Mouse (Mus musculus) embryonic stem cell, embryonic (primary cell): ENCODE data around the gene Klhl3.

Experiments used
- CTCF ChIA-PET, 4 experiments: fragments of 300-600 bp in 2 of 4; fragments of 350-600 bp in 2 of 4; sonication (Branson Sonifier 250); formaldehyde crosslinking; loops; one replicate each; lab custom pipeline; 2022; ENCODE audit warnings: inconsistent platforms in 2 of 4; lab: Charles Lee
- POLR2A ChIA-PET, 4 experiments: fragments of 300-600 bp in 2 of 4; fragments of 350-600 bp in 2 of 4; sonication (Branson Sonifier 250); formaldehyde crosslinking; loops; one replicate each; lab custom pipeline; 2022; ENCODE audit warnings: antibody characterized with exemption in 4 of 4, inconsistent platforms in 1 of 4; lab: Charles Lee

Gene Klhl3

DNA sequence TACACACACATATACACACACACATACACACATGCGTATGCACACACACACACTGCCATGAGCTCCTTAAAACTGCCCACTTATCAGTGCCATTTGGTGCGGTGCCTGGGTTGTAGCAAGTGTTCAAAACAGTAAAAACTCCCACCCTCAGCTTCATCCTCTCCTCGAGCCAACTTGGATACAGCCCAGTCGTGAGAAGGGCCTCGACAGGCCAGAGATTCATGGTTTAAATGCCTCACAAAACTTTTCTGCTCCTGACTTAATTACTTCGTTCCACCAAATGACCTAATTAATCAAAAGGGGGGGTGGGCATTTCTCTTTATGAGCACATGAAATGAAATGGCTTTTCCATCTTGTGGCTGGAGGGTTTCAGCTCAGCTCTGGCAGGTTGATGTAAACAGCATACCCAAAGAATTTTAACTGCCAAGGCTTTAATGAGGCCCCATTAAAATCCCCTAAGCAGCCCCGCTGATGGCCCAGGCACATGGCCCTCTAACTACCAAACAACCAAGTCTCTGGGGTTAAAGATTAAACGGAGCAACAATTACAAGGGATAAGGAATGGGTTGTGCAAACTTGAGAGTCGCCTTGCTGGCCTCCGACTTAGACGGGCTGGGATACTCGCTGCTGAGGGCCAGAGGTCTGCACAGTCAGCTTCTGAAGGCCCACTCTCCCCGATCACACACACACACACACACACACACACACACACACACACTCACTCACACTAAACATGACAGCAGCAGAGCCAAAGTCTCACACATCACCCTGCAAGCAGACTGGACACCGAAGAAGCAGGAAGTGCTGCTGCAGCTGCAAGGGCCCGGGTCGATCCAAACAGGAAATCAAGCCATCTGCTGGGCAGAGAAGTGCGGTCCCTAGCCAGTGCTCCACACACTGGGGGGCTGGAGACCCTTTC is 55.2 kb downstream of the Klhl3 start:
- POLR2A ChIA-PET = no interaction called here
- CTCF ChIA-PET = interaction anchor here (0.6 to 1.4 kb wide), 4 partner anchors 13 to 185 kb away, joined by 4 to 9 read pairs (median 6); no protein-coding TSS in a partner anchor

DNA sequence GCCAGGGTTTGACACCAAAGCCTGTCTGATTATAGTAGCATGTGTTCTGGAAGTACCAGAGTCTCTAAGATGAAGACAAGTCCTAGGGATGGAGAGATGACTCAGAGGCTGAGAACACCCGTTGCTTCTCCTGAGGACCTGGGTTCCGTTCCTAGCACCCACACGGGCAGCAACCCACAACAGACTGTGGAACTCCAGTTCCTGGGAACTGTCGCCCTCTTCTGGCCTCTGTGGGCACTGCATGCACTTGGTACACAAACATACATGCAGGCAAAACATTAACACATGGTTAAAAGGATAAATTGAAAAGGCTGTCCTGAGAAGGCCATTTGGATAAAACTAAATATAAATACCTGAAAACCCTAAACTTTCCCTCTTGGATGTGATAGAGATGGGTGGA is 56.8 kb downstream of the Klhl3 start:
- CTCF ChIA-PET = interaction anchor here in 1 of 4 experiments (1.0 kb wide), 1 partner anchor 48 kb away, joined by 5 read pairs; no protein-coding TSS in a partner anchor
- POLR2A ChIA-PET = no interaction called here

DNA sequence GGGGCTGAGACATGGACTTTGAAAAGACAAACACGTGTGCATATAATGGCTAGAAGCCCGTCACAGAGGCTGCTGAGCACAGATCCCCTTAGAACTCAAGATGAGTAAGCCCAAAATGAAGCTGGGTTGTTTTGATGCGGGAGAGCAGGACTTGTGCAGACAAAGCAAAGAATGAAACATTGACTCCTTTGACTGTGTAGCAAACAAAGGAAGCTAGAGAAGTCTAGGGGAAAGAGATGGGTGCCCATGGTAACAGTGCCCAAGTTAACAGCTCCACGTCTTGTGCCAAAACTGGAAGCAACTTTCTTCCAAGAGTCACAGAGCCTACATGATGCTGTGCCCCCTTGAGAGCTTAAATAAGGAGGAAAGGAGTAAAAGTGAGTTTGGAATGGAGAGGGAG is 59.8 kb downstream of the Klhl3 start:
- POLR2A ChIA-PET = interaction anchor here in 1 of 4 experiments (0.6 kb wide), 5 partner anchors 24 to 182 kb away, joined by 3 to 4 read pairs (median 3); partner anchors contain the start of gene Hnrnpa0
- CTCF ChIA-PET = interaction anchor here (0.6 to 1.7 kb wide), 8 partner anchors 8 to 56 kb away, joined by 3 to 7 read pairs (median 4); no protein-coding TSS in a partner anchor

DNA sequence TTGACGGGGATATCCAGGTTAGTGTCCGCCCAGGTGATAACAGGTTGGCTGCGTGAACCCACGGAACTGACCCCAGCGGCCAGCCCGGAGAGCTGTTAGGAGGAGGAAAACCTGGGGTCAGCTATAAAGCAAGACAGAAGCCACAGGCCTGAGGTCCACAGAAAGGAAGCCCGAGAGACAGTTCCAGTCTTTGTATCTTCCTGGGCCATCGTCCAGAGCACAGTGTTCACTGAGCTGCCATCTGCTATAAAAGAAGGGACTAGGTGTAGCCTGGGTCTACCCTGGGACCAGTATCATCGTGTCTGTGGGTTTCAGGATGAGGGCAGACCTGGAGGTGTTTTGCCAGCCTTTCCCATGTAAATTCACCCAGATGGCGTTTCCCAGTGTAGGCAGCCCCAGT is 61.7 kb downstream of the Klhl3 start:
- CTCF ChIA-PET = interaction anchor here (0.5 to 1.5 kb wide), 15 partner anchors 12 to 877 kb away, joined by 3 to 5 read pairs (median 3); no protein-coding TSS in a partner anchor
- POLR2A ChIA-PET = interaction anchor here in 3 of 4 experiments (0.6 to 1.2 kb wide), 4 partner anchors 10 to 760 kb away, joined by 3 to 4 read pairs (median 3); no protein-coding TSS in a partner anchor

DNA sequence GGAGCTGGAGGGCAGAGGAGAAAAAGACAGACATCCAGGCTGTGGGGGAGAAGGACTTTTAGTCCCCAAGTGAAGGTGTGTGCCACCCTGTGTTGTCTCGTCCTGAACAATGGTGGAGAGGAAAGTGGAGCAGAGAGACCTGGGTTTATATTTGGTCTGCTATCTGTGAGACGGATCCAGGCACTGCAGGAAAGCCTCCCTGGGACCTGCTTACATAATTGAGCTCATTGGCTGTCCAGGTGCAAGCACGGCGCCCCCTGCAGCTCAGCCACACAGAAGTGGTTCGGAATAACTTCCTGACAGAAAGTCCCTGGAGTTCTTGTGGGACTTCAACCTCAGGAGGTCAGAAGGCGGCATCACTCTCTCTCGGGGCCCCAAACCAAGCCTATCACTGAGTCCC is 62.1 kb downstream of the Klhl3 start:
- CTCF ChIA-PET = interaction anchor here (0.6 to 1.5 kb wide), 16 partner anchors 11 to 1513 kb away, joined by 3 to 5 read pairs (median 3); no protein-coding TSS in a partner anchor
- POLR2A ChIA-PET = interaction anchor here in 3 of 4 experiments (0.6 to 1.2 kb wide), 6 partner anchors 10 to 761 kb away, joined by 3 to 4 read pairs (median 3); no protein-coding TSS in a partner anchor

DNA sequence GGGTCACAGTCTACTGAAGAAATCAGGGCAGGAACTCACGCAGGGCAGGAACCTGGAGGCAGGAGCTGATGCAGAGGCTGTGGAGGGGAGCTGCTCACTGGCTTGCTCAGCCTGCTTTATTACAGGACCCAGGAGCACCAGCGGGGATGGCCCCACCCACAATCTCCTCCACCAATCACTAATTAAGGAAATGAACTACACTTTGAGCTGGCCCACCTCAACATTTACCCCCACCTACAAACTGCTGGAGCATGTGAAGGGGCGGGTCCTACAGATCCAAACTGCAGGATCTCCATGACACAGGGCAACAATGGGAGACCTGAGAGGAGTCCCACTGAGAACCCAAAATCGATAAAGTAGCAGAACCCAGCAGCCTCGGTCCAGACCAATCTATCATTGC is 64.3 kb downstream of the Klhl3 start:
- ChIA-PET CTCF (interaction anchor here in 3 of 4 experiments (0.6 to 1.4 kb wide), 5 partner anchors 19 to 204 kb away, joined by 3 to 6 read pairs (median 3); no protein-coding TSS in a partner anchor), POLR2A (interaction anchor here in 2 of 4 experiments (0.8 to 1.2 kb wide), 6 partner anchors 16 to 80 kb away, joined by 3 to 5 read pairs (median 3); partner anchors contain the start of gene Hnrnpa0 (in 1 of the 2))

DNA sequence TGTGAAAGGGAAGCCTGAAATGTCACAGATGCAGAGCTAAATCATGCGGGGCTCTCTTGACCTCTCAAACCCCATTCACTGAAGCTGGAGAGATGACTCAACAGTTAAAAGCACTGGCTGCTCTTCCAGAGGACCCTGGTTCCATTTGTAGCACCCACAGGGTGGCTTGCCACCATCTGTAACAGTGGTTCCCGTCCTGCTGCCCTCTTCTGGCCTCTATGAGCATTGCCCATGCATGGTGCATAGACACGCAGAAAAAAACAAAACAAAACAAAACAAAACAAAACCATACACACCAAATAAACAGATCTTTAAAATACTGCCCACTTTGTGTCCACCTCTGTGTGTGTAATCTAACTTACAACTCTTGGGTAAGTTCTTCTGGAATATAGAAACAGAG is 65.3 kb downstream of the Klhl3 start:
- POLR2A ChIA-PET = interaction anchor here in 1 of 4 experiments (0.6 kb wide), 1 partner anchor 77 kb away, joined by 7 read pairs; no protein-coding TSS in a partner anchor
- CTCF ChIA-PET = interaction anchor here in 3 of 4 experiments (0.6 to 4.0 kb wide), 10 partner anchors 16 to 555 kb away, joined by 3 to 30 read pairs (median 3); no protein-coding TSS in a partner anchor

DNA sequence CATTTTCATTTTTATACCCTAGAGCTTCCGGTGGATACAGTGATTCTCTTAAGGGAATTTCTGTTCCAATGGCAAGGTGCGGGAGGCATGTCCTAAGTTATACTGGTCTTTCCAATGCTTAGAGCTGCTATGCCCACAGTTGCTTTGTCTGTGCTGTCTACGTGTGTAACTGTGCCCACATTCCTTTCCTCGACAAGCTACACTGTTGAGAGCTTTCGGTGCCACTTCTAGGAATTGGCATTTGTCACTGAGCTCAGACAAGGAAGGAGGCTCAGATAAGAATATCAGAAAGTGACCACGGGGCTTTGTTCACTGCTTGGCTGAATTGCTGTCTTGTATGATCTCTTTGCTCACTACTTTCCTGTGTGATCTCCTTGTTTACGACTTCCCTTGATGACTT is 67.2 kb downstream of the Klhl3 start:
- POLR2A ChIA-PET = interaction anchor here in 1 of 4 experiments (1.0 to 2.2 kb wide), 6 partner anchors 10 to 81 kb away, joined by 3 to 8 read pairs (median 4); no protein-coding TSS in a partner anchor
- CTCF ChIA-PET = interaction anchor here in 3 of 4 experiments (0.7 to 4.4 kb wide), 20 partner anchors 10 to 764 kb away, joined by 3 to 44 read pairs (median 7); no protein-coding TSS in a partner anchor

DNA sequence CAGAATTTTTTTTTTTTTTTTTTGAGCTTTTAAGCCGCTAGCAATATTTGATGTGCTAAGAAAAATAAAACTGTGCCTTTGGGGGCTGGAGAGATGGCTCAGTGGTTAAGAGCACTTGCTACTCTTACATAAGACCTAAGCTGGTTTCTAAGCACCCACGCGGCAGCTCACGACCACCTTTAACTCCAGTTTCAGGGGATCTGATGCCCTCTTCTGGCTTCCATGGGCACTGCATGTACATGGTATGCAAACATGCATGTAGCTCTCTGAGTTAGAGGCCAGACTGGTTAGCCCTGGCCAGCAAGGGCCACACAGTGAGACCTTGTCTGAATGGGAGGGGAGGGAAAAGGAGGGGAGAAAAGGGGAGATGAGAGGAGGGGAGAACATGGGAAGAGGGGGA is 68.1 kb downstream of the Klhl3 start:
- CTCF ChIA-PET = interaction anchor here (0.6 to 4.4 kb wide), 84 partner anchors 8 to 1347 kb away, joined by 3 to 44 read pairs (median 4); partner anchors contain the start of genes Hnrnpa0 (in 1 of the 4), Kif27 (in 1 of the 4) and Spock1 (in 1 of the 4)

DNA sequence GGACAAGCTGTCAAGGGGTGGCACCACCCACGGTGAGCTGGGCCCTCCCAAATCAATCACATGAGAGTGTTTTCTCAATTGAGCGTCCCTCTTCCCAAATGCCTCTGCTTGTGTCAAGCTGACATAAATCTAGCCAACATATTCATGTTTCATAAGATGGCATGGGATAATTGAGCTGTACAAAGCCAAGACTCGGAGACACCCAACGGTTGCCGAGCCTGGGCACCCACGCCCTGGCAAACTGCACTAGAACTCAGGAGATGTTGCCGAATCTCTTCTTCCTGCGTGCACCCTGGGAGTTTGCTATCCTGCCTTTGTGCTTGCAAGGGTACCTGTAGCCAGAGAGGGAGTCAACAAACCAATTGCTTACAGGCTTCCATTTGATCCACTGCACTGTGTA is 70.1 kb downstream of the Klhl3 start:
- CTCF ChIA-PET = interaction anchor here (0.6 to 4.4 kb wide), 4 partner anchors 11 to 344 kb away, joined by 3 to 29 read pairs (median 3); no protein-coding TSS in a partner anchor
- POLR2A ChIA-PET = no interaction called here

More for the DNA sequence above, 68.1 kb downstream of the Klhl3 start:
- POLR2A ChIA-PET = interaction anchor here in 3 of 4 experiments (0.6 to 2.2 kb wide), 13 partner anchors 9 to 78 kb away, joined by 3 to 11 read pairs (median 4); no protein-coding TSS in a partner anchor

DNA sequence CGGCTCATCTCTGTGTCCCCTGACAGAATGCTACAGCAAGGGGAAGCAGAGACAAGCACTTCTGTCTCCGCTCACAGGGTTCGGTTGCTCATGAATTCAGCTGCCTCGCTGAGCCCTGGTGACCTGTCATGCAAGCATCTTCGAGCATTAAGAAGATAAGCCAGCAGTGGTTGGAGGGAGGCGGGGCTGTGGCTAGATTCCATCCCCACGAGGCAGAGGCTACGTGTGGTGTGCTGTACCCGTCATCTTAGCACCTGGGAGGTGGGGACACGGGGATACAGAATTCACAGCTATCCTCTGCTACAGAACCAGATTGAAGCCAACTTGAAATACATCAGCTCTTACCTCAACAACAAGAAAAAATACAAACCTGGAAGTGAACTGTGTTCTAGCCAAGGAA is 73.3 kb downstream of the Klhl3 start:
- ChIA-PET CTCF (interaction anchor here in 2 of 4 experiments (0.6 to 1.3 kb wide), 4 partner anchors 8 to 1626 kb away, joined by 3 to 4 read pairs (median 4); no protein-coding TSS in a partner anchor), POLR2A (no interaction called here)

DNA sequence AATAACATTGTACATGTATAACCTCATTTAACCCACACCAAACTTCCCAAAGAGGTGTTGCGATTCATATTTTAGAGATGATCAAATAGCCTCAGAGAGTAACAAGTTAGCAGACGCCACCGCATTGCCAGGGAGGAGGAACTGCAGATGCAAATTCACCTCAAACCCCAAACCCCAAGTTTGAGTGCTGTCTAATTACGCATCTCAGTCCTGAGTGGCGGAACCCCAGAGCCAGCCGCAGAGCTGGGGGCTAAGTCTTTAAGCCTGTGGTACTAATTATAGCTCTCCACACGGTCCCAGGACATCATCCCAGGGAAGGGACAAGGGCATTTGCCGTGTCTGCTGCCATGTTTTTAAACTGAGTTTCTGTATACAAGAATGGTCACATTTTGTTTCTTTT is 75.9 kb downstream of the Klhl3 start:
- CTCF ChIA-PET = interaction anchor here in 1 of 4 experiments (0.7 kb wide), 1 partner anchor 167 kb away, joined by 4 read pairs; no protein-coding TSS in a partner anchor
- POLR2A ChIA-PET = no interaction called here

DNA sequence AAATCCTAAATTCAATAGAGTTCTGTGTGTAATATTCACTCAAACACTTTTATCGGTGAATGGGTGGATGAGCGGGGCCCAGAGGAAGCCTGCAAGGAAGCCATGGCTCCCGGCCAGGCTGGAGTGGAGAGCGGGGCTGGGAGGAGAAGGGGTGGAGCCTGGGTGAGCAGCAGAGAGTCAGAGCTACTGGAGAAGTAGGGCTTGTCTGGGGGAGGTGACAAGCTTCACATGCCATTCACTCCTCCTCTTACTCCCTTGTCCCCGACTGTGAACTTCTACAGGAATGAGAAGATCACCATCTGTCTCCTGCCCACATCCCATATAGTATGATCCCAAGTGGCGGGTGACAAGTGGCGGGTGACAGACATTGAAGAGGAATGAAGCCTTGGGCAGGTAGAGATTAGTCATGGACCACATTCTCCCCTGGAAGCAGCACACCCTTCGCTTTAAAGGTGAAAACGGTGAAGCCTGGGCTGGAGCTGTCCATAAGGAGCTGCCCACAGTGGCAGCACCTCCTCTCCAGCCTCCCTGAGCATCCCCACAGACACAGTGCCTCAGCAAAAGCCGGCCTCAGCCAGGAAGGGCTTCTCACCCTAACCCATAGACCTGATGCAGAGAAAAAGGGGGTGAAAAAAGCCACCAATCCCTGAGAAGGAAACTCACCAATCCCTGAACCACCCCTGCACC is 77.8 kb downstream of the Klhl3 start:
- ChIA-PET CTCF (interaction anchor here in 3 of 4 experiments (0.6 to 1.9 kb wide), 3 partner anchors 9 to 1911 kb away, joined by 3 to 18 read pairs (median 10); no protein-coding TSS in a partner anchor), POLR2A (interaction anchor here in 2 of 4 experiments (0.9 to 1.8 kb wide), 3 partner anchors 9 to 16 kb away, joined by 3 to 6 read pairs (median 3); no protein-coding TSS in a partner anchor)

DNA sequence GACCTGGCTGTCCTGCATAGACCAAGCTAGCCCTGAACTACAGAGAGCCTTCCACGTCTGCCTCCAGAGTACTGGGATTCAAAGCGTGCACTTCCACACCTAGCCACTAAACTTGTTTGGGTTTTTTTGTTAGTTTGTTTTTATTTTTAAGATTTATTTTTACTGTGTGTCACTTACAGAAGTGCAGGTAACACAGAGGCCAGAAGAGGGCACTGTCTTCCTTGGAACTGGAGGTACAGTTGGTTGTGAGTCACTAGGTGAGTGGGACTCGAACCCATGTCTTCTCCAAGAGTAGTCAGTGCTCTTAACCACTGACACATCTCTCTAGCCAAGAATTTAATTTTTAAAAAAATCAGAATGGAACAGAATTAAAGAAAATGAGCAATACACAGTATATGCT is 78.4 kb downstream of the Klhl3 start:
- CTCF ChIA-PET = interaction anchor here in 2 of 4 experiments (1.6 to 1.9 kb wide), 2 partner anchors 10 kb away, joined by 10 to 18 read pairs; no protein-coding TSS in a partner anchor
- POLR2A ChIA-PET = interaction anchor here in 1 of 4 experiments (1.2 to 1.8 kb wide), 2 partner anchors 11 to 16 kb away, joined by 3 to 6 read pairs; no protein-coding TSS in a partner anchor

DNA sequence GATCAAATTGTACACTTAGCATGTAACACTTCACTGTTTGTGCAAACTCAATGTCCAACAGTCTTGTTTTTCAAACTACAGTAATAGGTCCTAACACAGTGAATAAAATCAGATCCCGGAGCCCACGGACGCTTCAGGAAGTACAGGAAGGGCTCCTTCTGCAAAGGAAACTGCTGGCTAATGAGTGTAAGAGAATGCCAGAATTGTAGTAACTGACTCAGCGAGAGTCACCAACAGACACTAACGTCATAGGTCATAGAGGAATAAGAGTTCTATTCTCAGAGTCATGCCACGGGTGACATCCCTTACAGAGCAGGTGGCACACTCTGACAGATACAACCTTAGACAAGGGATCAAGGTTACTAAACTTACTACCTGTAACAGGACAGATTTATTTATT is 78.9 kb downstream of the Klhl3 start:
- POLR2A ChIA-PET = interaction anchor here in 1 of 4 experiments (1.2 kb wide), 1 partner anchor 15 kb away, joined by 3 read pairs; no protein-coding TSS in a partner anchor
- CTCF ChIA-PET = no interaction called here

DNA sequence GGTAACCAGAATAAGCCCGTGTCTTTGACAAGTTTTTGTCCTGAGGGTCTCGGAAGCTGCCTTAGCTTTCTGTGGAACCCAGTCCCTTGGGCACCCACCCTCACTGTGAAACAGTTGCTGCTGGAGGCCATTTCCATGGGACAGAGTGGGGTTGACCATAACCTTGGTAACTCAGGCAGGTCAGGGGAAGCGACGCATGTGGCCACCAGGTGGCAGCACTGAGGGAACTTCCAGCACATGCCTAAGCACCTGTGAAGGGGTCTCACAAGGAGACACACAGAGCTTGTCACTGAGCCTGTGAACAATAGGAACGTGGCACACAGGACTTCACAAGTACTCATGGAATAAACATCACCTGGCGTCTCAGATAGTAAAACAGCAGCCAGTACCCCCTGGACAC is 81.6 kb downstream of the Klhl3 start:
- ChIA-PET POLR2A (interaction anchor here in 2 of 4 experiments (1.0 to 2.2 kb wide), 4 partner anchors 14 to 706 kb away, joined by 3 to 8 read pairs (median 3); no protein-coding TSS in a partner anchor), CTCF (interaction anchor here (0.5 to 3.8 kb wide), 21 partner anchors 9 to 1890 kb away, joined by 3 to 44 read pairs (median 3); no protein-coding TSS in a partner anchor)

DNA sequence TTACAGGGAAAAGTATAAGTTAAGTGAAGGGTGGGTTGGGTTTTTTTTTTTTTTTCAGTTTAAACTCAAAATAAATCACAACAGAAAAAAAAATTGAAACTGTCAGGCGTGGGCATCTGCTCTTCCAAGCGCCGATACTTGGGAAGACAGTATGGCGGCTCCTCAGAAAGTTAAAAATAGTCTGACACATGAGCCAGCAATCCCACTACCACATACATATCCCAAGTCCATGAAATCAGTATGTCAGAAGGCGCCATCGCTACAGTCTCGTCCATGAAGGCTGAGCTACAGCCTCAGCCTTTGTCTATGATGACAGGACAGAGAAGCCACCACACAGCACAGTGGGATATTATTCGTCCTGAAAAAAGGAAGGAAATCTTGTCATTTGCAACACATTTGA is 86.3 kb downstream of the Klhl3 start:
- ChIA-PET POLR2A (interaction anchor here in 1 of 4 experiments (1.4 kb wide), 1 partner anchor 33 kb away, joined by 3 read pairs; no protein-coding TSS in a partner anchor), CTCF (interaction anchor here in 1 of 4 experiments (1.0 kb wide), 1 partner anchor 18 kb away, joined by 3 read pairs; no protein-coding TSS in a partner anchor)
